Mouse (Mus musculus) midbrain, embryonic 11.5 days (tissue): ENCODE results near the gene Ceacam19. TPM values are rescaled to one million over a fixed set of nuclear protein-coding genes. Genes with fewer than 3 reads are reported as not detected.

Source experiments
- ATAC-seq: fragments of 200-750 bp; cut with Nextera tagmentation; 2 replicates; pipeline ENCODE4 v1.8.0; 2017; ENCODE audit warnings: moderate TSS enrichment, moderate library complexity; ENCODE audit not compliant: low FRiP score
- DNase-seq: peaks from one replicate; pipeline ENCODE4 v3.0.0; 2015; ENCODE audit warnings: low spot score; ENCODE audit errors: missing footprints
- H3K27ac ChIP-seq: fragments of 300-500 bp; sonication (generic); 2 replicates; pipeline ENCODE4 v1.5.1; 2014; ENCODE audit warnings: low read depth, low read length
- H3K27me3 ChIP-seq: fragments of 300-500 bp; sonication (generic); 2 replicates; pipeline ENCODE4 v1.6.1; 2014; ENCODE audit warnings: mild to moderate bottlenecking, low read length, moderate library complexity, mixed read lengths; ENCODE audit not compliant: control insufficient read depth, insufficient read depth
- H3K36me3 ChIP-seq: fragments of 300-500 bp; sonication (generic); 2 replicates; pipeline ENCODE4 v1.6.1; 2014; ENCODE audit warnings: mild to moderate bottlenecking, low read length, moderate library complexity, mixed read lengths; ENCODE audit not compliant: control insufficient read depth, insufficient read depth
- H3K4me1 ChIP-seq: fragments of 300-500 bp; sonication (generic); 2 replicates; pipeline ENCODE4 v1.6.1; 2014; ENCODE audit warnings: low read length; ENCODE audit not compliant: control insufficient read depth, insufficient read depth
- H3K4me2 ChIP-seq: fragments of 300-500 bp; sonication (generic); 2 replicates; pipeline ENCODE4 v1.6.1; 2014; ENCODE audit warnings: mild to moderate bottlenecking, moderate library complexity
- H3K4me3 ChIP-seq: fragments of 300-500 bp; sonication (generic); 2 replicates; pipeline ENCODE4 v1.5.1; 2014; ENCODE audit warnings: low read depth, low read length
- H3K9ac ChIP-seq: fragments of 300-500 bp; sonication (generic); 2 replicates; pipeline ENCODE4 v1.6.1; 2014; ENCODE audit warnings: low read length
- H3K9me3 ChIP-seq: fragments of 300-500 bp; sonication (generic); 2 replicates; pipeline ENCODE4 v1.6.1; 2016; ENCODE audit warnings: low read length; ENCODE audit not compliant: control insufficient read depth
- WGBS: fragments of 180-500 bp; shearing (Covaris S2); extraction: QIAGEN DNeasy Blood & Tissue Kit; methylation state at CpG from one replicate; pipeline ENCODE4 v1.1.7; 2014; 5-methylcytosine and 5-hydroxymethylcytosine counted together
- polyA plus RNA-seq: library from polyadenylated mRNA; unstranded; fragments of >200 nt; fragmentation: Nextera tagmentation; extraction: Ambion mirVana; gene quantifications from 2 replicates; pipeline ENCODE4 v1.2.1, GENCODE M21; 2014

Gene Ceacam19
- polyA plus RNA-seq, 1 experiment from 2014 or later = not detected

GRCm38 (mm10) chr7:19831837-19832236, 55.9 kb downstream of the Ceacam19 start:
- Histone ChIP-seq H3K4me2 (no peak overlapping the region), H3K9me3 (0 out of 2 replicates have a peak, but pooled peaks cover 2% of the 10 kb centered on the region), H3K9ac (no peak overlapping the region), H3K27me3 (no peaks in the 10 kb centered on the region), H3K36me3 (no peaks in the 10 kb centered on the region), H3K27ac (no peak overlapping the region), H3K4me3 (no peak overlapping the region), H3K4me1 (peaks cover 3% of the 10 kb centered on the region; the same call in 1 of the 2 replicates)
- DNase-seq = no peak
- ATAC-seq = no peak
- WGBS = 64% methylated on average over 9 of the region's 9 CpGs

DNA sequence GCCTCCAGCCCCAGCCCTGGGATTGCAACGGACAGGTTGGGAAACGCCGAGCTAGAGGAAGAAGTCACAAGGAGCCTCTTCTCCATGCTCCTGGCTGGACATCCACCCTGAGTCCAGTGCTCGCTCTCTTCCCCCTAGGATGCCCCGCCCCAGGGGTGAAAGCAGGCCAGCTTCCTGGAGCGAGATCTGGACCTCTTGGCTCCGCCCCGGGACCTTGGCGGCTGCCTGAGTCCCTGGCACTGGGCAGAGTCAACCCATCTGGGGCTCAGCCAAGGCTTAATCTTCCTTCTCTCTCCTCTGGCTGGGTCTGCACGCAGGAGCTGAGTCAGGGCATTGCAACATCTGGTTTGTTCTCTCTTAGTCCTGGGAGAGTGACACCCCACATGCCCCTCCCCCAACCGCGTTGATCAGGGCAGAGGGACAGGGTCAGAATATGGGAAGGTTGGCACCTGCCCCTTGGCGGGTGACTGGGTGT, 57.0 kb downstream of the Ceacam19 start:
- 0 out of 2 replicates have a peak, but pooled peaks cover 2% of the 10 kb centered on the region for H3K9me3 ChIP-seq
- no peak overlapping the region for H3K27ac ChIP-seq
- ATAC-seq (no peak), DNase-seq (no peak)
- H3K9ac ChIP-seq = no peak overlapping the region
- WGBS = 33% methylated on average over 13 of the region's 13 CpGs
- no peak overlapping the region for H3K4me2 ChIP-seq
- peaks cover 3% of the 10 kb centered on the region; the same call in 1 of the 2 replicates for H3K4me1 ChIP-seq
- H3K4me3 ChIP-seq = no peak overlapping the region
- no peaks in the 10 kb centered on the region for H3K36me3 ChIP-seq
- no peaks in the 10 kb centered on the region for H3K27me3 ChIP-seq

DNA sequence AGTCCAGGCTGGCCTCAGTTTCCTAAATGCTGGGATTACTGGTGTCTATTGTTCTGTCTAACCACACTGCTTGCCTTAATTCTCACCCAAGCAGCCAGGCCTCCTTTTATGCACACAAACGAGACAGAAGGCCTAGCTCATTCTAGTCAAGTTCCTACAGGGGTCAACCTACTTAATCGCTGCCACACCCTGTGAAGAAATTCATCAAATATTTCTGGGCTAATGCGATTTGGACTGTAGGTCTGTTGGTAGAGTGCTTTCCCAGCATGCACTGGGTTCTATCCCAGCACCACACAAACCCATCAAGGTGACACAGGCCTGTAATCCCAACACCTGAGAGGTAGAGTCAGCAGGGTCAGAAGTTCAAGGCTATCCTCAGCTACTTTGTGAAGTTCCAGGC, 58.1 kb downstream of the Ceacam19 start:
- DNase-seq (no peak), ATAC-seq (no peak)
- WGBS = 82% methylated on average over 3 of the region's 3 CpGs
- no peak overlapping the region for H3K9ac ChIP-seq
- H3K4me1 ChIP-seq = peaks cover 3% of the 10 kb centered on the region
- H3K27me3 ChIP-seq = no peaks in the 10 kb centered on the region
- H3K27ac ChIP-seq = no peak overlapping the region
- no peak overlapping the region for H3K4me2 ChIP-seq
- no peak overlapping the region for H3K4me3 ChIP-seq
- 0 out of 2 replicates have a peak, but pooled peaks cover 2% of the 10 kb centered on the region for H3K9me3 ChIP-seq
- H3K36me3 ChIP-seq = no peaks in the 10 kb centered on the region

- Histone ChIP-seq H3K9me3 (0 out of 2 replicates have a peak, but pooled peaks cover 2% of the 10 kb centered on the region), H3K4me1 (peaks cover 12% of the 10 kb centered on the region), H3K27me3 (peaks cover 25% of the 10 kb centered on the region), H3K27ac (no peak overlapping the region), H3K9ac (no peak overlapping the region), H3K4me3 (no peak overlapping the region), H3K36me3 (no peaks in the 10 kb centered on the region), H3K4me2 (no peak overlapping the region)
- DNase-seq (no peak), ATAC-seq (no peak)
- 36% methylated on average over 6 of the region's 6 CpGs for WGBS
Observed at GRCm38 (mm10) chr7:19826756-19827155, 61.0 kb downstream of the Ceacam19 start.

Other genes with a start within 250 kb of the Ceacam19 start
- gene Clptm1, start 222.9 kb downstream of the Ceacam19 start, polyA plus RNA-seq = 89.7 and 94.1 TPM in 2 replicates
- not detected in 2 replicates for gene Apoc2, start 210.0 kb downstream of the Ceacam19 start, polyA plus RNA-seq
- not detected in 2 replicates for gene Gm44805, start 206.5 kb downstream of the Ceacam19 start, polyA plus RNA-seq
- not detected in 2 replicates for gene Apoc4, start 206.5 kb downstream of the Ceacam19 start, polyA plus RNA-seq
- gene Apoc1, start 195.3 kb downstream of the Ceacam19 start, polyA plus RNA-seq = 1.9 and 3.2 TPM in 2 replicates
- 180 and 196 TPM in 2 replicates for gene Apoe, start 188.8 kb downstream of the Ceacam19 start, polyA plus RNA-seq
- gene Tomm40, start 172.5 kb downstream of the Ceacam19 start, polyA plus RNA-seq = 113 and 138 TPM in 2 replicates
- gene Nectin2, start 137.5 kb downstream of the Ceacam19 start, polyA plus RNA-seq = 48.0 and 52.8 TPM in 2 replicates
- gene Bcam, start 116.9 kb downstream of the Ceacam19 start, polyA plus RNA-seq = 11.7 and 13.2 TPM in 2 replicates
- not detected in 2 replicates for gene Cblc, start 91.2 kb downstream of the Ceacam19 start, polyA plus RNA-seq
- gene Bcl3, start 65.2 kb downstream of the Ceacam19 start, polyA plus RNA-seq = 0.47 and 0.67 TPM in 2 replicates
- 0.22 TPM in 1 of 2 replicates, not detected in the other for gene Gm19345, start 36.0 kb downstream of the Ceacam19 start, polyA plus RNA-seq
- not detected in 2 replicates for gene Ceacam16, start 26.7 kb downstream of the Ceacam19 start, polyA plus RNA-seq
- gene Pvr, start 33.2 kb upstream of the Ceacam19 start, polyA plus RNA-seq = 2.8 and 3.0 TPM in 2 replicates
- gene Igsf23, start 62.8 kb upstream of the Ceacam19 start, polyA plus RNA-seq = 0.20 TPM in 1 of 2 replicates, not detected in the other
- not detected in 2 replicates for gene Ceacam20, start 77.4 kb upstream of the Ceacam19 start, polyA plus RNA-seq
- not detected in 2 replicates for gene Nlrp9b, start 103.5 kb upstream of the Ceacam19 start, polyA plus RNA-seq
- gene Vmn1r91, start 211.7 kb upstream of the Ceacam19 start, polyA plus RNA-seq = not detected in 2 replicates
- gene Gm16442, start 234.6 kb upstream of the Ceacam19 start, polyA plus RNA-seq = not detected in 2 replicates